Mouse (Mus musculus) lung, postnatal 36 days (tissue): ENCODE measurements around the gene Inhbe.
"Not testable (repeated sequence)": the region's sequence is repeated elsewhere in the genome, so short reads cannot be mapped to it uniquely, and the experiment has no call there.

Source experiments
- DNase-seq: peaks from one replicate; pipeline ENCODE4 v3.0.0; 2022; ENCODE audit warnings: mixed read lengths

Gene Inhbe

GRCm38 (mm10) chr10:127322178-127322577 is 32.0 kb downstream of the Inhbe start:
- DNase-seq = no peak

GRCm38 (mm10) chr10:127321621-127322020 is 32.6 kb downstream of the Inhbe start, which contains the start of gene Arhgap9:
Gene Arhgap9 (plus strand): TSS chr10:127321964.
- no peak for DNase-seq

- no peak for DNase-seq
Observed at GRCm38 (mm10) chr10:127319969-127320368, 34.2 kb downstream of the Inhbe start.

GRCm38 (mm10) chr10:127318009-127318408 is 36.2 kb downstream of the Inhbe start:
- no peak for DNase-seq

- DNase-seq = no peak
Observed at GRCm38 (mm10) chr10:127317277-127317676, 36.9 kb downstream of the Inhbe start.

- DNase-seq = not testable (repeated sequence)
Observed at GRCm38 (mm10) chr10:127314950-127315349, 39.3 kb downstream of the Inhbe start.

- DNase-seq = not testable (repeated sequence)
Observed at GRCm38 (mm10) chr10:127313516-127313915, 40.7 kb downstream of the Inhbe start.

GRCm38 (mm10) chr10:127312858-127313257 is 41.4 kb downstream of the Inhbe start:
- peak; percentile 37 for DNase-seq

- DNase-seq = peak; percentile 95
Observed at GRCm38 (mm10) chr10:127312356-127312676, 41.9 kb downstream of the Inhbe start.

GRCm38 (mm10) chr10:127311476-127312355 is 42.5 kb downstream of the Inhbe start, which contains the start of gene Mars:
Gene Mars (minus strand): TSS chr10:127311786.
- peak; percentile 99 for DNase-seq

GRCm38 (mm10) chr10:127310523-127311475 is 43.4 kb downstream of the Inhbe start:
- no peak for DNase-seq

GRCm38 (mm10) chr10:127309167-127309566 is 45.0 kb downstream of the Inhbe start:
- not testable (repeated sequence) for DNase-seq

- DNase-seq = no peak
Observed at GRCm38 (mm10) chr10:127303136-127303535, 51.1 kb downstream of the Inhbe start.

GRCm38 (mm10) chr10:127300361-127300760 is 53.9 kb downstream of the Inhbe start:
- DNase-seq = no peak
